Mouse (Mus musculus): Measurements from ENCODE around the gene Zfp865.

- TF ChIP-seq CTCF (IDR thresholded peaks at IDR 0.05) = no peak
- peak; percentile 34; the same call in 1 of the 2 replicates for TF ChIP-seq POLR2A (IDR thresholded peaks at IDR 0.05; ENCODE audit: insufficient read depth, low read depth, low read length)
- 0 out of 2 replicates have a peak, but pooled peaks have one; percentile 67 for TF ChIP-seq EP300 (IDR thresholded peaks at IDR 0.05; ENCODE audit: insufficient read depth, low read depth, low read length)
These were observed 23.9 kb upstream of the Zfp865 start, which contains the start of gene Zfp579 for GRCm38 (mm10) chr7:4996003-4996895.

All from heart, adult 2 months (tissue).